Mouse (Mus musculus) embryo, embryonic 11 days (tissue): Measurements from ENCODE around the gene Nell1.

ENCODE experiments used
- DNase-seq: peaks from one replicate; pipeline ENCODE4 v3.0.0-alpha.2; 2015

The Nell1 gene

GRCm38 (mm10) chr7:50588642-50589424, 614.2 kb downstream of the Nell1 start:
- DNase-seq, result no peak

GRCm38 (mm10) chr7:50598890-50599289, 624.2 kb downstream of the Nell1 start, which contains the start of gene 4933405O20Rik:
Gene 4933405O20Rik, plus strand, starts transcription at chr7:50599190.
- no peak for DNase-seq

- no peak for DNase-seq
These were observed 639.4 kb downstream of the Nell1 start for GRCm38 (mm10) chr7:50614101-50614500.

GRCm38 (mm10) chr7:50629186-50629585, 654.5 kb downstream of the Nell1 start:
- DNase-seq, result no peak

- no peak for DNase-seq
These were observed 658.5 kb downstream of the Nell1 start for GRCm38 (mm10) chr7:50633147-50633546.

- no peak for DNase-seq
These were observed 697.6 kb downstream of the Nell1 start for GRCm38 (mm10) chr7:50672266-50672665.

- DNase-seq, result no peak
These were observed 700.8 kb downstream of the Nell1 start for GRCm38 (mm10) chr7:50675444-50675843.

GRCm38 (mm10) chr7:50677511-50677910, 702.8 kb downstream of the Nell1 start:
- DNase-seq, result no peak

GRCm38 (mm10) chr7:50686337-50686736, 711.7 kb downstream of the Nell1 start:
- no peak for DNase-seq

GRCm38 (mm10) chr7:50725166-50725565, 750.5 kb downstream of the Nell1 start:
- no peak for DNase-seq

GRCm38 (mm10) chr7:50730951-50731350, 756.3 kb downstream of the Nell1 start:
- peak; percentile 42 for DNase-seq

- no peak for DNase-seq
These were observed 780.9 kb downstream of the Nell1 start for GRCm38 (mm10) chr7:50755516-50755915.

GRCm38 (mm10) chr7:50756409-50756808, 781.7 kb downstream of the Nell1 start:
- no peak for DNase-seq

- DNase-seq, result no peak
These were observed 798.9 kb downstream of the Nell1 start for GRCm38 (mm10) chr7:50773516-50773915.

- no peak for DNase-seq
These were observed 806.4 kb downstream of the Nell1 start for GRCm38 (mm10) chr7:50781105-50781504.

- peak; percentile 65 for DNase-seq
These were observed 809.0 kb downstream of the Nell1 start for GRCm38 (mm10) chr7:50783652-50784051.

GRCm38 (mm10) chr7:50826180-50826579, 851.5 kb downstream of the Nell1 start:
- peak; percentile 48 for DNase-seq

- DNase-seq, result no peak
These were observed 858.1 kb downstream of the Nell1 start for GRCm38 (mm10) chr7:50832799-50833198.

GRCm38 (mm10) chr7:50842646-50843045, 868.0 kb downstream of the Nell1 start:
- DNase-seq, result no peak

GRCm38 (mm10) chr7:50847921-50848320, 873.3 kb downstream of the Nell1 start:
- DNase-seq, result no peak

GRCm38 (mm10) chr7:50850271-50850670, 875.6 kb downstream of the Nell1 start:
- no peak for DNase-seq

GRCm38 (mm10) chr7:50870181-50870580, 895.5 kb downstream of the Nell1 start:
- DNase-seq, result no peak

GRCm38 (mm10) chr7:50887625-50888024, 913.0 kb downstream of the Nell1 start:
- DNase-seq, result no peak

GRCm38 (mm10) chr7:50899541-50900088, 925.0 kb downstream of the Nell1 start:
- peak; percentile 26 for DNase-seq
